Mouse (Mus musculus) bone marrow macrophage, adult 2 months (primary cell): ENCODE results near the gene Gm6408. TPM values are rescaled to one million over a fixed set of nuclear protein-coding genes. Genes with fewer than 3 reads are reported as not detected.
"Not testable (repeated sequence)": the region's sequence is repeated elsewhere in the genome, so short reads cannot be mapped to it uniquely, and the experiment has no call there.

Source experiments
- H3K27ac ChIP-seq: 2 replicates; pipeline ENCODE4 v1.5.1; 2012; ENCODE audit warnings: low read depth, low read length; ENCODE audit not compliant: insufficient read depth
- H3K4me1 ChIP-seq: 2 replicates; pipeline ENCODE4 v1.6.1; 2012; ENCODE audit warnings: low read length; ENCODE audit not compliant: control insufficient read depth, insufficient read depth
- H3K4me3 ChIP-seq: 2 replicates; pipeline ENCODE4 v1.5.1; 2012; ENCODE audit warnings: mild to moderate bottlenecking, low read length, moderate library complexity; ENCODE audit not compliant: insufficient read depth
- CTCF ChIP-seq: IDR thresholded peaks from 2 replicates; pipeline ENCODE4 v1.5.1; 2012; ENCODE audit warnings: low read depth, mild to moderate bottlenecking, low read length, moderate library complexity
- POLR2A ChIP-seq: IDR thresholded peaks from 2 replicates; pipeline ENCODE4 v1.6.1; 2012; ENCODE audit warnings: mild to moderate bottlenecking, low read depth, low read length, borderline replicate concordance
- polyA plus RNA-seq: library from polyadenylated mRNA; stranded (reverse); fragments of >200 nt; gene quantifications from 2 replicates; pipeline ENCODE4 v1.2.4, GENCODE M21; 2012; ENCODE audit not compliant: missing spikeins, insufficient read depth, insufficient read length

The Gm6408 gene
- not detected in 2 replicates for polyA plus RNA-seq

DNA sequence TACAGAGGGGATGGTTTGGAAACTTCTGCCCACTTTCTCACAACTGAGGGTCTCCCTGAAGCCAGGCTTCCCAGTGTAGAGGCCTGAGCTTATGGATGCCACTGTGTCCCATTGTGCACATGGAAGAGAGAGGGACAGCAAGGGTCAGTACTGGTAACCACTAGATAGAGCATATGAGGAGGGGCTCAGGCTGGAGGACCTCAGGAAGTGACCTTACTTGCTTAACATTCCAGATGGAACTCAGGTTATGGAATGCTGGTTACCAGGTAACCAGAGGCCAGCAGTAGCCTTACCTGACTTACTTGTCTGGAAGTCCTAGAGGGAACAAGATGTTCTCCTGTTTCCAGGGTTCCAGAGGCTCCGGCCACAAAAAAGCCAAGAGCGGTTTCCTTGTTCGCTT is at the start of gene Gm6408:
TSS of gene Gm6408 (plus strand) at position 301 of the 400 bp plus-strand sequence.
- H3K4me1 ChIP-seq, H3K4me3 ChIP-seq, H3K27ac ChIP-seq: not testable (repeated sequence)

DNA sequence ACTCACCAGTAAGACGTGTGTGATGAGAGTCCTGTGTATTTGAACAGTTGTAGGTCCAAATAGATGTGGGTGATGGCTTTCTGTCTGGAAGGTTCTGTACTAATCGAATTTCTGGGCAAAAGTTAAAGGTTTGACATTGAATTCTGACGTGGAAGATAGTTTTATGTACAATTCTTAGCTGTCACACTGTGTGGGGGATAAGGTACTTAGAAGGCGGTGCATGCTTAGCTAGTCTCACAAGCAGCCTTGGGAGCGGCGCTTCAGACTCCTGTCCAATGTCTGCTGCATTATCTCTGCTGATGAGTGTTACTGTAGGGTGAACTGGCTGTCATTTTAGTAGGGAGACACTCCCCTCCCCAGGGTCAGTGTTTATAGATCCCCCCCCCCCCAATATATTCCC is 49.3 kb upstream of the Gm6408 start:
- Histone ChIP-seq H3K4me1 (no peaks in the 10 kb centered on the region), H3K27ac (no peak overlapping the region), H3K4me3 (no peak overlapping the region)
- no peak for TF ChIP-seq POLR2A
- no peak for TF ChIP-seq CTCF

DNA sequence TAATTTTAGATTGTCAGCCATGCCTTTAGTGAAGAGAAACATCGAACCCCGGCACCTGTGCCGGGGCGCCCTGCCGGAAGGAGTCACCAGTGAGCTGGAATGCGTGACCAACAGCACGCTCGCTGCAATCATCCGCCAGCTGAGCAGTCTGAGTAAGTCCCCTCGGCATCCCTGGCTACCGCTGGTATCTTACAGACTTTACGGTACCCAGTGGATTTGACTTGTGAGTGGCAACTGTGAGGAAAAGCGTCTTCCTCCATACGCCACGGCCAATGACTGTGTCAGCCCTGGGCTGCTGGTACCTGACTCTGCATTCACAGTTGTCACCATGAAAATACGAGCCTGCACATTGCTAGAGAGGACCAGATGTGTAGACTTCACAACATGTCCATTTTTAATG is 46.4 kb upstream of the Gm6408 start:
- H3K4me3 ChIP-seq: no peak overlapping the region
- H3K27ac ChIP-seq: no peak overlapping the region
- H3K4me1 ChIP-seq: no peaks in the 10 kb centered on the region
- TF ChIP-seq POLR2A: no peak
- TF ChIP-seq CTCF: no peak

DNA sequence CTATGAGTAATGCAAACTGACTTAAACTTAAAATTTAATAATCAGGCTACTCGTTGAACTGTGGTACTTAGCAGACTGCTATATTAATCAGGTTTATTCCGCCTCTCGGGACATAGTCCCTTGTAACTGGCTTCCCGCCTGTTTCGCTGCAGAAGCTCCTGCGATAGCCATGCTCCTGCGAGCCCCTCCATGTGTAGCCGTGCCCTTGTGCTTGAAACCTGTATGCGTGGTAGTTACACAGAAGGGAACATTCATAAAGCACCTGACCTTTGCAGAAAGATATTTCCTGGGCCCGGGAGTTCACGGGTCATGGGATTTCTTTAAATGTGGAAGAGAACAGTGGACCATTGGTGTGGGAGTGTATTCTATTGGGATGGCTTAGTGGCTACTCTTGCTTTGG is 45.0 kb upstream of the Gm6408 start:
- no peak overlapping the region for H3K4me3 ChIP-seq
- no peaks in the 10 kb centered on the region for H3K4me1 ChIP-seq
- H3K27ac ChIP-seq: no peak overlapping the region
- no peak for TF ChIP-seq POLR2A
- no peak for TF ChIP-seq CTCF

DNA sequence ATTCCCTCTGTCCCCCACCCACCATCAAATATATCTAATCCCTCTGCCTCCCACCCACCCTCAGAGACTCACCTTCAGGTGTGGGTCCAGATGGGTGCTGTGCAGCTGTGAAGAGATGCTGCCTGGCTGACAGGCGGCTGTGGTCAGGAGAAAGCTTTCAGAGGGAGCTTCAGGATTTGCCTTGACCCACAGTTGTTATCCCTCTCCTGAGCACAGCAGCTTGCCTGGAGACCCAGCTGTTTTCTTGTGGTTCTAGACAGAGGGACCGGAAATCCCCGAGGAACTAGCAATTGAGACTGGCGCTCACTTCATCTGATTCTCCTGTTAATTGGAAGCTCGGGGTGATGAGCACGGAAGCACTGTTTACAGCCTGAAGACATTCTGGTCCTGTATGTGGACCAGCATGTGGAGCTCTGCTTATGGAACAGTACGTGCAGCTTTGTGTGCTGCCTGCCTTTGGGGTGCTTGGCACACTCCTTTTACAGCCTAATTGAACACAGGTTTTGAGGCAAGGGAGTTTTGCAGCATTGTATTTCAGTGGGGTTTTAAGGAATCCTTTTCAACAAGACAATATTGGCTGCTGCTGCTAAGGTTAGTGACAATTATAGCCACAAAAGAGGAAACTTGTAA is 42.5 kb upstream of the Gm6408 start:
- Histone ChIP-seq H3K4me1 (no peaks in the 10 kb centered on the region), H3K4me3 (no peak overlapping the region), H3K27ac (no peak overlapping the region)
- TF ChIP-seq POLR2A (no peak), CTCF (no peak)

DNA sequence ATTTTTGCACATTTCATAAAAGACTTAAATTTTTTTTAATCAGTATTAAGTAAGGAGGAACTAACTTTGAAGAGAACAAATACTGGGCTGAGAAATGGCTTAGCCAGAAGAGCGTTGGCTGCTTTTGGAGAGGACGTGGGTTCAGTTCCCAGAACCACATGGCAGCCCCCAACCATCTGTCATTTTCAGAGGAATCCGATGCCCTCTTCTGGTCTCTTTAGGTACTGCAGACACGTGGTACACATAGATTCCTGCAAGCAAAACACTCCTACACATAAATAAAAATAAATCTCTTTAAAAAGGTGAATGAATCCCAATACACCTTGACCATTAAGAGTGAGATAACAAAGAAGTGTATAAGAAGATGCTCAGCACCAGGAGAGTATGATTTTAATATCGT is 41.5 kb upstream of the Gm6408 start:
- Histone ChIP-seq H3K27ac (no peak overlapping the region), H3K4me1 (no peaks in the 10 kb centered on the region), H3K4me3 (no peak overlapping the region)
- TF ChIP-seq CTCF: no peak
- TF ChIP-seq POLR2A: no peak

DNA sequence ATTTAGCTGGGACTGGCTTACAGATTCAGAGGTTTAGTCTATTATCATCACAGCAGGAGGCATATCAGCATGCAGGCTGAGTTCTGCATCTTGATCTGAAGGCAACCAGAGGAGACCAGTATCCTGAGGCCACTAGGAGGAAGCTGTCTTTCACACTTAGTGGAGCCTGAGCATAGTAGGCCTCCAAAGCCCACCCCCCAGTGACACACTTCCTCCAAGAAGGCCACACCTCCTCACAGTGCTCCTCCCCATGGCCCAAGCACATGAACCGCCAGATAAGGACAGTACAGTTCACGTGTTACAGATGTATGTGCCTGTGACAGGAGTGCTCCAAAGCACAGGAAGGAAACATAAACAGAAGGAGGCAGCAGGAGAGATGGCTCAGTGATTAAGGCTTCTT is 39.0 kb upstream of the Gm6408 start:
- TF ChIP-seq CTCF (no peak), POLR2A (no peak)
- H3K4me1 ChIP-seq: no peaks in the 10 kb centered on the region
- no peak overlapping the region for H3K4me3 ChIP-seq
- H3K27ac ChIP-seq: no peak overlapping the region

DNA sequence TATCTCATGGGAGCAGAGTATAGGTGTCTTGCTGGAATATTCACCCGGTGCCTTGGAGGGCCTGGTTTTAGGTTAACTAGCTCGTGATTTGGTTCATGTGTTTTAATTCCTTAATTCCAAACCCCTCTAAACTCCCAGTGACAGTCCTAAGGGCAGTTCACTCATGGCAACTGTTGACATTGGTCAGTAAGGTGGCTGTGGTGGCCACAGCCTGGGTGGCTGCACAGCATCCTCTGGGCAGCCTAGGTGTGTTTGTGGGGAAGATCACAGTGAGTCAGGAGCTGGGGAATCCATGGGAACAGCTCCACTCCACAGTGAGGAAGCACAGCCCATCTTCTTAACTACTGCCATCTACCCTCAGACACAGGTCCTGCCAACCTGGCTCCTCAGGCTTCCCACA is 35.1 kb upstream of the Gm6408 start:
- TF ChIP-seq CTCF (no peak), POLR2A (no peak)
- H3K27ac ChIP-seq: no peak overlapping the region
- H3K4me3 ChIP-seq: no peak overlapping the region
- H3K4me1 ChIP-seq: no peaks in the 10 kb centered on the region

DNA sequence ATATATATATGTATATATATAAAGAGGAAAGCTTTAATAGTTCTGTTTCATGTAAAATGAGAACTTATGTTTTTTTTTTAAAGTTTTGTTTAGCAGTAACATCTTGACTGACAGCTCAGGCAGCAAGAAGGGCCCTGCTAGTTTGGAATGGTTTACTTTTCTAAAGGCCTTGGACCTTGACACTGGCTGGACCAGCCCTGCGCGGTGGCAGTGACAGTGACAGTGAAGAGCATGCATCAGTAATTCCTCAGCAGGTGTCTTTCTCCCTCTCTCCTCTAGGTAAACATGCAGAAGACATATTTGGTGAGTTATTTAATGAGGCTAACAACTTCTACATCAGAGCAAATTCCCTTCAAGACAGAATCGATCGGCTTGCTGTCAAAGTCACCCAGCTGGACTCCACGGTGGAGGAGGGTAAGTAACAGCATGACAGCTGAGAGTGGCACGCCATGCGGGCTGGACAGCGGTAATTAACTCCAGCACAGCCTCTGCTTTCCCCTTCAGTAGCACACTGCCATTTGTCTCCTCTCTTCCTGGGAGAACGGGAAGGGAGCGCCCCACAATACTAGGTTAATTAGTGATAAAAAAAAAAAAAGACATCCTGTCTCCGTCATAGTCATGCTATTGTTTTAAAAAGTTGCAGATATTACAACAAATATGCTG is 30.0 kb upstream of the Gm6408 start:
- no peak overlapping the region for H3K27ac ChIP-seq
- no peak overlapping the region for H3K4me3 ChIP-seq
- no peak for TF ChIP-seq CTCF
- TF ChIP-seq POLR2A: no peak
- H3K4me1 ChIP-seq: no peaks in the 10 kb centered on the region

DNA sequence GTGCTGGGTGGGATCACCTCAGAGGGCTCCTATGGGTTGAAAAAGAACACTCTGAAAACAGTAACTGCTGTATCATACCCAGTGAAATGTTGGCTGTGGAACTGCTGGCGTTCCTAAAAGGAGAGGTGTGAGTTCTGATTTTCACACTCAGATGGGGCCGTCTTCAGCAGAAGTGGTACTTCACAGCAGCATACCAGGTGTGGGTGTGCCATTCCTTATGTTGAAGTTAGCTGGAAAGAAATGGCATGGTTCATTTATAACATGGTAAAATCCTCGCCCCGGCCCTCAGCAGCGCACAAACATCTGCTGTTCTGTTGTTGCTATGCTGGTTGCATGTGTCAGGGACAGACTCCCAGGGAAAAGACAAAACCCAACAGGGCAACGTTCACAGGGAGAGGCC is 28.2 kb upstream of the Gm6408 start:
- Histone ChIP-seq H3K4me1 (no peaks in the 10 kb centered on the region), H3K4me3 (no peak overlapping the region), H3K27ac (no peak overlapping the region)
- TF ChIP-seq POLR2A (no peak), CTCF (no peak)

DNA sequence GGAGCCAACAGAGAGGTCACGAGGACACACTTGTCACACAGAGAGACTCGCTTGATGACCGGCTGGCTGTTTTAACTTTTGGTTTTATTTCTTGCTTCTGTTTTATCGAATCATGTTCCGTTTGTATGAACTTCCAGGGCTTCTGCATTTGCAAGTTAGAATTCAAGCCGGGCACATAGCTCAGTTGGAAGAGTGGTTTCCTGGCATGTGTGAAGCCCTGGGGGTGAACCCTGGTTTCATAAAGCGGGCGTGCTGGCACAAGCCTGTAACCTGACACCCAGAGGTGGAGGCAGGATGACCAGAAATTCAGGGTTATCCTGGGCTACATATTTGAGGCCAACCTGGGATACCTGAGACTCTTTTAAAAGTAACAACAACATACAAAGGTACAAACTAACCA is 20.2 kb upstream of the Gm6408 start:
- TF ChIP-seq POLR2A (no peak), CTCF (no peak)
- Histone ChIP-seq H3K27ac (no peak overlapping the region), H3K4me1 (no peaks in the 10 kb centered on the region), H3K4me3 (no peak overlapping the region)

DNA sequence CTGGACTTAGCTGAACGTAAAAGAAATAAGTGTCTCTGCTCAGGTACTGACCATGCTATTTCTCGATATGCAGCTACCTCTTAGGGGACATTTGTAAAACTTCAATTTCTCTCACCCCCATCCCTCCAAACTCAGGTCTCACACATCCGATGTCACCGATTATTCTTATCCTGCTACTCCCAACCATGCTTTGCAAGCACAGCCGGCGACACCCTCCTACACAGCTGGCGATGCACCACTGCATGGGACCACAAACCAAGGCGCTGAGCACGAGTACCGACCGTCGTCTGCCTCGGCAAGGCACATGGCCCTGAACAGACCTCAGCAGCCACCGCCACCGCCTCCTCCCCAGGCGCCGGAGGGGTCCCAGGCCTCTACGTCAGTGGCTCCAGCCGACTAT is 15.1 kb upstream of the Gm6408 start:
- H3K27ac ChIP-seq: no peak overlapping the region
- H3K4me1 ChIP-seq: no peaks in the 10 kb centered on the region
- TF ChIP-seq POLR2A (no peak), CTCF (no peak)
- H3K4me3 ChIP-seq: no peak overlapping the region
